Mouse (Mus musculus): ENCODE measurements around the gene Ndufs3. TPM values are rescaled to one million over a fixed set of nuclear protein-coding genes. Genes with fewer than 3 reads are reported as not detected.

Ndufs3 gene
- total RNA-seq (2021): 100 to 1,000 TPM; 217 to 242 TPM
- long read RNA-seq, experiment 1, transcript Ndufs3-201 (7 exons, 1,046 nt): major isoform, 144 of 161 reads
- long read RNA-seq, experiment 1, partial matches to known transcripts: 4 of 161 reads
- long read RNA-seq, experiment 1, other reads (novel, unspliced or antisense): 12 of 161 reads
- long read RNA-seq, experiment 2, transcript Ndufs3-201 (7 exons, 1,046 nt): major isoform, 92 of 112 reads
- long read RNA-seq, experiment 2, partial matches to known transcripts: 8 of 112 reads
- long read RNA-seq, experiment 2, other reads (novel, unspliced or antisense): 12 of 112 reads

- intact Hi-C loops (cut with DNase I): no loop called here
- peak; percentile 86 to 87 for DNase-seq (ENCODE audit: extremely low spot score in 1 of 2, low spot score in 2 of 2)
- TF ChIP-seq CTCF (IDR thresholded peaks at IDR 0.05): no peak
- Histone ChIP-seq H3K27ac (peak within 1 kb of the TSS; percentile 98), H3K4me3 (peak within 1 kb of the TSS; percentile 97)
These were observed at the start of gene Ndufs3, which contains the start of gene Kbtbd4 for GRCm38 (mm10) chr2:90904076-90904855. Gene Ndufs3 (minus strand): TSS chr2:90904827. Gene Kbtbd4 (plus strand): TSS chr2:90904740.

GRCm38 (mm10) chr2:90953461-90953860 is 48.8 kb upstream of the Ndufs3 start:
- Histone ChIP-seq H3K27ac (no peak overlapping the region), H3K4me3 (no peak overlapping the region)
- intact Hi-C loops (cut with DNase I): no loop called here
- no peak for TF ChIP-seq CTCF (IDR thresholded peaks at IDR 0.05)
- no peak for DNase-seq (ENCODE audit: extremely low spot score in 1 of 2, low spot score in 2 of 2)

- H3K27ac ChIP-seq: peak overlapping the region; percentile 71
- TF ChIP-seq CTCF (IDR thresholded peaks at IDR 0.05): no peak
- intact Hi-C loops (cut with DNase I): no loop called here
These were observed 46.1 kb upstream of the Ndufs3 start for GRCm38 (mm10) chr2:90950582-90951194.

GRCm38 (mm10) chr2:90950149-90950548 is 45.5 kb upstream of the Ndufs3 start:
- peak overlapping the region; percentile 71 for H3K27ac ChIP-seq
- TF ChIP-seq CTCF (IDR thresholded peaks at IDR 0.05): no peak

More at GRCm38 (mm10) chr2:90950582-90951194, 46.1 kb upstream of the Ndufs3 start:
- H3K4me3 ChIP-seq: no peak overlapping the region
- DNase-seq (ENCODE audit: extremely low spot score in 1 of 2, low spot score in 2 of 2): no peak

GRCm38 (mm10) chr2:90941744-90942143 is 37.1 kb upstream of the Ndufs3 start:
- no peak for TF ChIP-seq CTCF (IDR thresholded peaks at IDR 0.05)
- DNase-seq (ENCODE audit: extremely low spot score in 1 of 2, low spot score in 2 of 2): no peak
- H3K4me3 ChIP-seq: peak overlapping the region; percentile 99
- intact Hi-C loops (cut with DNase I): loop anchor here (2.0 to 5.0 kb wide), 4 partner anchors 23 to 113 kb away; partner anchors contain the start of gene Psmc3
- no peak overlapping the region for H3K27ac ChIP-seq

More at GRCm38 (mm10) chr2:90950149-90950548, 45.5 kb upstream of the Ndufs3 start:
- H3K4me3 ChIP-seq: no peak overlapping the region
- intact Hi-C loops (cut with DNase I): no loop called here
- no peak for DNase-seq (ENCODE audit: extremely low spot score in 1 of 2, low spot score in 2 of 2)

GRCm38 (mm10) chr2:90940233-90941229 is 35.9 kb upstream of the Ndufs3 start, which contains the start of gene Celf1:
Gene Celf1 (plus strand): TSS chr2:90940382.
- peak; percentile 82 to 88 for DNase-seq (ENCODE audit: extremely low spot score in 1 of 2, low spot score in 2 of 2)
- Histone ChIP-seq H3K4me3 (peak within 1 kb of the TSS; percentile 99), H3K27ac (peak within 1 kb of the TSS; percentile 96)
- TF ChIP-seq CTCF (IDR thresholded peaks at IDR 0.05): peak; percentile 79
- intact Hi-C loops (cut with DNase I): loop anchor here (2.0 to 5.0 kb wide), 4 partner anchors 24 to 114 kb away; partner anchors contain the start of gene Psmc3

- no peak for TF ChIP-seq CTCF (IDR thresholded peaks at IDR 0.05)
- intact Hi-C loops (cut with DNase I): loop anchor here (2.0 to 5.0 kb wide), 4 partner anchors 23 to 115 kb away; partner anchors contain the start of gene Psmc3
- no peak for DNase-seq (ENCODE audit: extremely low spot score in 1 of 2, low spot score in 2 of 2)
- peak overlapping the region; percentile 80 for H3K27ac ChIP-seq
- H3K4me3 ChIP-seq: peak overlapping the region; percentile 99
These were observed 35.1 kb upstream of the Ndufs3 start for GRCm38 (mm10) chr2:90939750-90940149.

GRCm38 (mm10) chr2:90938362-90938761 is 33.7 kb upstream of the Ndufs3 start:
- Histone ChIP-seq H3K4me3 (no peak overlapping the region), H3K27ac (no peak overlapping the region)
- TF ChIP-seq CTCF (IDR thresholded peaks at IDR 0.05): no peak
- intact Hi-C loops (cut with DNase I): no loop called here
- no peak for DNase-seq (ENCODE audit: extremely low spot score in 1 of 2, low spot score in 2 of 2)

GRCm38 (mm10) chr2:90932273-90932672 is 27.6 kb upstream of the Ndufs3 start:
- Histone ChIP-seq H3K27ac (no peak overlapping the region), H3K4me3 (no peak overlapping the region)
- intact Hi-C loops (cut with DNase I): no loop called here
- no peak for TF ChIP-seq CTCF (IDR thresholded peaks at IDR 0.05)
- no peak for DNase-seq (ENCODE audit: extremely low spot score in 1 of 2, low spot score in 2 of 2)

GRCm38 (mm10) chr2:90931829-90932228 is 27.2 kb upstream of the Ndufs3 start:
- H3K27ac ChIP-seq: no peak overlapping the region
- TF ChIP-seq CTCF (IDR thresholded peaks at IDR 0.05): no peak
- no peak overlapping the region for H3K4me3 ChIP-seq
- intact Hi-C loops (cut with DNase I): no loop called here
- DNase-seq (ENCODE audit: extremely low spot score in 1 of 2, low spot score in 2 of 2): no peak
